Mouse (Mus musculus) midbrain, embryonic 10.5 days (tissue): ENCODE data around the gene Sntb2. TPM values are rescaled to one million over a fixed set of nuclear protein-coding genes. Genes with fewer than 3 reads are reported as not detected.
"Not testable (repeated sequence)": the region's sequence is repeated elsewhere in the genome, so short reads cannot be mapped to it uniquely, and the experiment has no call there.

Experiments used
- DNase-seq: peaks from one replicate; pipeline ENCODE4 v3.0.0-alpha.2; 2017; ENCODE audit warnings: low spot score
- H3K27ac ChIP-seq: fragments of 300-500 bp; sonication (generic); replicated peaks from 2 replicates; pipeline ENCODE4 v1.5.1; 2016; ENCODE audit warnings: mild to moderate bottlenecking
- H3K27me3 ChIP-seq: fragments of 300-500 bp; sonication (generic); 2 replicates; pipeline ENCODE4 v1.6.1; 2016; ENCODE audit warnings: low read depth, mild to moderate bottlenecking; ENCODE audit not compliant: poor library complexity, severe bottlenecking
- H3K36me3 ChIP-seq: fragments of 300-500 bp; sonication (generic); 2 replicates; pipeline ENCODE4 v1.6.1; 2016; ENCODE audit warnings: mild to moderate bottlenecking, moderate library complexity
- H3K4me1 ChIP-seq: fragments of 300-500 bp; sonication (generic); 2 replicates; pipeline ENCODE4 v1.6.1; 2016
- H3K4me3 ChIP-seq: fragments of 300-500 bp; sonication (generic); 2 replicates; pipeline ENCODE4 v1.5.1; 2016; ENCODE audit warnings: mild to moderate bottlenecking, moderate library complexity
- H3K9me3 ChIP-seq: fragments of 300-500 bp; sonication (generic); replicated peaks from 2 replicates; pipeline ENCODE4 v1.6.1; 2016; ENCODE audit warnings: mild to moderate bottlenecking
- WGBS: fragments of 180-500 bp; shearing (Covaris S2); methylation state at CpG from one replicate; pipeline ENCODE4 v1.1.7; 2016; 5-methylcytosine and 5-hydroxymethylcytosine counted together
- polyA plus RNA-seq: library from polyadenylated mRNA; unstranded; fragments of >200 nt; fragmentation: Nextera tagmentation; extraction: Ambion mirVana; gene quantifications from 2 replicates; pipeline ENCODE4 v1.2.1, GENCODE M21; 2016

The Sntb2 gene
- polyA plus RNA-seq, 1 experiment from 2014 or later = 9.2 TPM

GRCm38 (mm10) chr8:106913631-106914030 is 21.9 kb upstream of the Sntb2 start:
- Histone ChIP-seq H3K36me3 (peaks cover 91% of the 10 kb centered on the region), H3K4me1 (no peaks in the 10 kb centered on the region), H3K4me3 (no peak overlapping the region), H3K27me3 (no peaks in the 10 kb centered on the region), H3K9me3 (no peaks in the 10 kb centered on the region), H3K27ac (no peak overlapping the region)
- WGBS = 92% methylated on average over 10 of the region's 10 CpGs
- DNase-seq = no peak

DNA sequence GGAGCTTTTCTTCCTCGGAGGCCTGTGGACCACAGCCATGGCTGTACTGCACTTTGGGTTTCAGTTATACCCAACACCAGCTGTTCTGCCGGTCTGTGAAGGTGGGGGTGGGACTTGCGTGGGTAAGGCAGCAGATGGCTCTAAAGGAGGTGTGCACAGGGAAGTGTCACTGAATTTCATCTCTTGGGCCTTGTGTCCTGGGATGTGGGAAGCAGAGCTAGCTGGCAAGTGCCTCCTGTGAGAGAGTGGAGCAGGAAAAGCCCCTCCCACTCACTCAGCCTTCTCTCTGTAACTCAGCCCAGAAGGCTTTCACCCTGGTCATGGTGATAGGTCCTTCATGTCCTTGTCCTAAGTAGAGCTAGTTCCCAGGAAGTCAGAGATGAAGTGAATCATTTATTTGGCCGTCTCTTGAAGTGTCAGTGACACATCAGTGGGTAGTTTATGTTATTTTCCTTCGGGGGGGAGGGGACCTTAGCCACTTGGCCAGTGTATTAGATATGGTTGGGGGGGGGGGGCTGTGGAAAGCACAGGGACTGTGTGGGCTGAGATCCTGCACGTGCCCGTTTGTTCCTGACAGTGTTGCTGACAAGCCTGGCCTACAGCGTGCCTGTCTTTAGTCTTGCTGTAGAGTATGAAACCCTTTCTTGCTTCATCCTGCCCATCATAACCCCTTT is 15.7 kb upstream of the Sntb2 start:
- Histone ChIP-seq H3K4me3 (no peak overlapping the region), H3K27me3 (no peaks in the 10 kb centered on the region), H3K27ac (no peak overlapping the region), H3K9me3 (no peaks in the 10 kb centered on the region), H3K36me3 (peaks cover 94% of the 10 kb centered on the region), H3K4me1 (no peaks in the 10 kb centered on the region)
- DNase-seq = no peak
- WGBS = 95% methylated on average over 8 of the region's 8 CpGs

GRCm38 (mm10) chr8:106920395-106920741 is 15.2 kb upstream of the Sntb2 start:
- no peak overlapping the region for H3K4me3 ChIP-seq
- DNase-seq = no peak
- no peak overlapping the region for H3K27ac ChIP-seq
- H3K27me3 ChIP-seq = no peaks in the 10 kb centered on the region
- H3K4me1 ChIP-seq = no peaks in the 10 kb centered on the region
- H3K36me3 ChIP-seq = peaks cover 90% of the 10 kb centered on the region
- H3K9me3 ChIP-seq = no peaks in the 10 kb centered on the region
- WGBS = 98% methylated on average over 5 of the region's 5 CpGs

GRCm38 (mm10) chr8:106924057-106924456 is 11.5 kb upstream of the Sntb2 start:
- Histone ChIP-seq H3K4me3 (no peak overlapping the region), H3K36me3 (peaks cover 53% of the 10 kb centered on the region), H3K27me3 (no peaks in the 10 kb centered on the region), H3K9me3 (no peaks in the 10 kb centered on the region), H3K27ac (no peak overlapping the region), H3K4me1 (no peaks in the 10 kb centered on the region)
- no peak for DNase-seq
- 95% methylated on average over 4 of the region's 4 CpGs for WGBS

DNA sequence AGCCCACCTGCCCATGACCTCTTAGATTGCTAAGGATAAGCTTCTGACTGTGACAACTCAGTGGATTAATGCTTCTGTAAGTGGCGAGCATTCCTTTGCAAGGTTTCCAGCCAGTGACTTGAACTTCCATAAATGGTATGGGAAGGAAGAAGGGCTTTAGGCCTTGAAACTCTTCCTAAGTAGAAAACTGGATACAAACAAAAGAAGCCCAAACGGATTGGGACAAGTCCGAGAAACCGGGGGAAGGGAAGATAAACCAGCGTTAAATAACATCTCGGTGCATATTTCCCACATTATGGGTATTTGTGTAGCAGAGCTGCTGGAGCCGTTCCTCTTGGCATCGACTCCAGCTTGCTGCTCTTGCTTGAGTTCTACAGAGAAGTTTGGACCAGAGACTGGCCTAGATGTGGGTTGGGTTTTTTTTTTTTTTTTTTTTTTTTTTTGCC is 10.6 kb upstream of the Sntb2 start:
- 83% methylated on average over 8 of the region's 8 CpGs for WGBS
- Histone ChIP-seq H3K27me3 (no peaks in the 10 kb centered on the region), H3K4me1 (no peaks in the 10 kb centered on the region), H3K9me3 (no peaks in the 10 kb centered on the region), H3K36me3 (peaks cover 45% of the 10 kb centered on the region), H3K27ac (no peak overlapping the region), H3K4me3 (no peak overlapping the region)
- DNase-seq = no peak

- Histone ChIP-seq H3K27ac (no peak overlapping the region), H3K36me3 (peaks cover 39% of the 10 kb centered on the region), H3K9me3 (no peaks in the 10 kb centered on the region), H3K4me3 (no peak overlapping the region), H3K27me3 (no peaks in the 10 kb centered on the region), H3K4me1 (no peaks in the 10 kb centered on the region)
- no peak for DNase-seq
- 93% methylated on average over 4 of the region's 4 CpGs for WGBS
Measured at GRCm38 (mm10) chr8:106925446-106925845, 10.1 kb upstream of the Sntb2 start.

GRCm38 (mm10) chr8:106927247-106927646 is 8.3 kb upstream of the Sntb2 start:
- 52% methylated on average over 4 of the region's 4 CpGs for WGBS
- Histone ChIP-seq H3K27me3 (peaks cover 12% of the 10 kb centered on the region), H3K27ac (no peak overlapping the region), H3K4me3 (no peak overlapping the region), H3K4me1 (peaks cover under 1% of the 10 kb centered on the region; the same call in 1 of the 2 replicates), H3K36me3 (peaks cover 22% of the 10 kb centered on the region), H3K9me3 (no peaks in the 10 kb centered on the region)
- DNase-seq = no peak

DNA sequence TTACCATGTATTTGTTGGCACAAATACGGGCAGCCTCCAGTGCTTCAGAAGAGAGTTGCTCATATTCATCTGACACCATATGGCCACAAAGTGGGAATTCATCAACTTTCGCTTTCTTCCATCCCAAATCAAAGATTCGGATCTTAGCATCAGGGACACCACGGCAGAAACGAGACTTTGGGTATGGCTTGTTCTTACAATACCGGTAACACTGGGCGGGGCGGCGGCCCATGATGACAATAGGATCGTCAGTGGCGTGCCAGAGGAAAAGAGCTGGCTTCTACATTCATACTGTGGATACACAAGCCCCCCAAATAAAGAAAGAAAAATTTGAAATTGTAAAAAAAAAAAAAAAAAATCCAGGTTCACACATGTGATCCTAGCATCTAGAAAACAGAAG is 7.4 kb upstream of the Sntb2 start:
- WGBS = 93% methylated on average over 11 of the region's 11 CpGs
- H3K36me3 ChIP-seq = peaks cover 13% of the 10 kb centered on the region
- not testable (repeated sequence) for DNase-seq, H3K4me1 ChIP-seq, H3K27ac ChIP-seq, H3K4me3 ChIP-seq, H3K9me3 ChIP-seq
- H3K27me3 ChIP-seq = peaks cover 21% of the 10 kb centered on the region

- WGBS = 81% methylated on average over 6 of the region's 6 CpGs
- no peak overlapping the region for H3K27ac ChIP-seq
- no peak for DNase-seq
Measured at GRCm38 (mm10) chr8:106929155-106929913, 6.2 kb upstream of the Sntb2 start.

DNA sequence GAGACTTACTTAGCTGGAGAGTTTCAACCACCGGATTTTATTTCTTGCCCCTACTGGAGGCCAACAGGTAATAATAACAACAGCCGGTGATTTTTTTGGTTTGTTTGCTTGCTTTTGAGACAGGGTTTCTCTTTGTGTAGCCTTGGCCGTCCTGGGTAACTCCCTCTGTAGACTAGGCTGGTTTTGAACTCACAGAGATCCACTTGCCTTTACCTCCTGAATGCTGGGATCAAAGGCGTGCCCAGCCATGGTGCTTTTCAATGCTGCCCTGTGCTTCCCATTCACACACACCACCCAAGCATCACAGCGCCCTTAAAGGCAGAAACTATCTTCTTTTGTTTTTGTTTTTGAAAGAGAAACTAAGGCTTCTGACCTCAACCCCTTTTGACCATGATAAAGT is 5.6 kb upstream of the Sntb2 start:
- WGBS = 81% methylated on average over 5 of the region's 5 CpGs
- Histone ChIP-seq H3K36me3 (0 out of 2 replicates have a peak, but pooled peaks cover 1% of the 10 kb centered on the region), H3K27me3 (peaks cover 35% of the 10 kb centered on the region), H3K4me1 (peaks cover 7% of the 10 kb centered on the region), H3K4me3 (no peak overlapping the region), H3K9me3 (no peaks in the 10 kb centered on the region), H3K27ac (no peak overlapping the region)
- no peak for DNase-seq

More at GRCm38 (mm10) chr8:106929155-106929913, 6.2 kb upstream of the Sntb2 start:
- Histone ChIP-seq H3K9me3 (no peaks in the 10 kb centered on the region), H3K4me1 (peaks cover 7% of the 10 kb centered on the region), H3K27me3 (peaks cover 32% of the 10 kb centered on the region), H3K36me3 (0 out of 2 replicates have a peak, but pooled peaks cover 6% of the 10 kb centered on the region), H3K4me3 (no peak overlapping the region)

- 15% methylated on average over 22 of the region's 22 CpGs for WGBS
- no peak overlapping the region for H3K27ac ChIP-seq
- H3K4me1 ChIP-seq = peaks cover 24% of the 10 kb centered on the region
- no peaks in the 10 kb centered on the region for H3K36me3 ChIP-seq
- peak overlapping the region; percentile 36 for H3K4me3 ChIP-seq
- no peaks in the 10 kb centered on the region for H3K9me3 ChIP-seq
- peak; percentile 44 for DNase-seq
- H3K27me3 ChIP-seq = peaks cover 35% of the 10 kb centered on the region
Measured at GRCm38 (mm10) chr8:106932376-106933065, 3.0 kb upstream of the Sntb2 start.

- no peak for DNase-seq
- peaks cover 31% of the 10 kb centered on the region for H3K4me1 ChIP-seq
- no peaks in the 10 kb centered on the region for H3K9me3 ChIP-seq
- no peak overlapping the region for H3K4me3 ChIP-seq
- H3K27ac ChIP-seq = no peak overlapping the region
- H3K27me3 ChIP-seq = peaks cover 35% of the 10 kb centered on the region
- H3K36me3 ChIP-seq = no peaks in the 10 kb centered on the region
- WGBS = 91% methylated on average over 4 of the region's 4 CpGs
Measured at GRCm38 (mm10) chr8:106933506-106934143, 1.9 kb upstream of the Sntb2 start.
